Mouse (Mus musculus) stomach, postnatal 0 days (tissue): Measurements from ENCODE around the gene Inava. TPM values are rescaled to one million over a fixed set of nuclear protein-coding genes. Genes with fewer than 3 reads are reported as not detected.
A peak's percentile ranks its signal among the peaks of the same experiment; 100 is the strongest.

Experiments
- ATAC-seq: fragments of 200-750 bp; cut with Nextera tagmentation; 2 replicates; pipeline ENCODE4 v1.8.0; 2017; ENCODE audit not compliant: low FRiP score, low TSS enrichment
- DNase-seq: peaks from one replicate; pipeline ENCODE4 v3.0.0-alpha.2; 2016; ENCODE audit warnings: low spot score
- H3K27ac ChIP-seq: fragments of 300-500 bp; sonication (generic); replicated peaks from 2 replicates; pipeline ENCODE4 v1.5.1; 2014; ENCODE audit warnings: mild to moderate bottlenecking, control low read depth
- H3K27me3 ChIP-seq: fragments of 300-500 bp; sonication (generic); 2 replicates; pipeline ENCODE4 v1.6.1; 2014; ENCODE audit warnings: low read length; ENCODE audit not compliant: control insufficient read depth, insufficient read depth
- H3K36me3 ChIP-seq: fragments of 300-500 bp; sonication (generic); 2 replicates; pipeline ENCODE4 v1.6.1; 2014; ENCODE audit warnings: low read length, mixed read lengths; ENCODE audit not compliant: control insufficient read depth, insufficient read depth
- H3K4me1 ChIP-seq: fragments of 300-500 bp; sonication (generic); replicated peaks from 2 replicates; pipeline ENCODE4 v1.6.1; 2014; ENCODE audit warnings: antibody characterized with exemption; ENCODE audit not compliant: control insufficient read depth, insufficient read depth
- H3K4me2 ChIP-seq: fragments of 300-500 bp; sonication (generic); replicated peaks from 2 replicates; pipeline ENCODE4 v1.6.1; 2014; ENCODE audit warnings: low read depth, mild to moderate bottlenecking, control low read depth, moderate library complexity
- H3K4me3 ChIP-seq: fragments of 300-500 bp; sonication (generic); 2 replicates; pipeline ENCODE4 v1.5.1; 2014; ENCODE audit warnings: low read depth, low read length, control low read depth
- H3K9ac ChIP-seq: fragments of 300-500 bp; sonication (generic); 2 replicates; pipeline ENCODE4 v1.6.1; 2014; ENCODE audit warnings: mild to moderate bottlenecking, low read length, control low read depth, mixed read lengths
- H3K9me3 ChIP-seq: fragments of 300-500 bp; sonication (generic); 2 replicates; pipeline ENCODE4 v1.6.1; 2016; ENCODE audit warnings: low read length; ENCODE audit not compliant: control insufficient read depth
- CTCF ChIP-seq: IDR thresholded peaks from 2 replicates; pipeline ENCODE4 v1.5.1; 2016; ENCODE audit warnings: antibody characterized with exemption, low read depth, mild to moderate bottlenecking, moderate library complexity
- EP300 ChIP-seq: optimal IDR thresholded peaks from 2 replicates; pipeline ENCODE3; 2016; ENCODE audit warnings: antibody characterized with exemption
- WGBS: fragments of 180-500 bp; shearing (Covaris S2); extraction: QIAGEN DNeasy Blood & Tissue Kit; methylation state at CpG from one replicate; pipeline ENCODE4 v1.1.7; 2014; 5-methylcytosine and 5-hydroxymethylcytosine counted together
- polyA plus RNA-seq: library from polyadenylated mRNA; unstranded; fragments of >200 nt; fragmentation: Nextera tagmentation; extraction: Ambion mirVana; gene quantifications from 2 replicates; pipeline ENCODE4 v1.2.1, GENCODE M21; 2015

The Inava gene
- polyA plus RNA-seq, 1 experiment from 2014 or later, result 32.0 TPM

DNA sequence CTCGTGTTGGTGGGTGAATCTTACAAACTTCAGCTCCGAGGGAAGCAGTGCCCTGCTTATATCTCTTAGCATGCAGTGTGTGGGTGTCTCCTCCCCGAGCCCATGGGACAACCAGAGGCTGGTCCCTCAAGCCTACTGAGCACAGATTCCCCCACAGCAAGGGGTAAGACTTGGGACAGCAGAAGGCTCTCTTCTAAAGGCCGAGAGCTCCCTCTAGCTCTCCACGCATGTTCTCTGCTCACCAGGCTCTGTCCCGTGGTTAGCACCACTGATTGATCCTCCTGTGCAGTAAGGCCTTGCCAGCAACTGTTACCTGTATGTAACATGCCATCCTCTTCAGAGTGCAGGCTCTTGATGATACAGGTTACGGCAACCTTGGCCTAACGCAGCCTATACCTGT is 66.4 kb downstream of the Inava start:
- DNase-seq, result no peak

DNA sequence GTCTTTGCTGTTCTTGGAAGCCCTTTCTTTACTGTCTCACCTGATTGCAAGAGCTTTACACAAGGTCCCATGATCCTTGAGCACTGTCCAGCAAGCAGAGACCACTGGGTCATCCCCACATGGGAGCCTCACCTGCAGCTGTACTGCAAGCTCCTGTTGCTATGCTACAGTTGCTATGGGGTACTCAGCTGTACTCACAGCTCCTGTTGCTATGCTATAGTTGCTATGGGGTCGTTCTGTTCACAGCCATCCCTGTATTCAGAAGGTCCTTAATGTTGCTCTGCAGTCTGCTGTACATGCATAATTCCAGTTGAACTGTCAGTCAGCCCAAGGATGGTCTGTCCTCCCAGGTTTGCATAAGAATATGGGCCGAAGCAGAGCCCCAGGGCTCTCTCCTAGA is 68.6 kb downstream of the Inava start:
- H3K36me3 ChIP-seq, result no peaks in the 10 kb centered on the region
- no peak overlapping the region for H3K4me2 ChIP-seq
- DNase-seq (no peak), ATAC-seq (no peak)
- H3K4me3 ChIP-seq, result no peak overlapping the region
- H3K9ac ChIP-seq, result no peak overlapping the region
- 83% methylated on average over 2 of the region's 2 CpGs for WGBS
- H3K4me1 ChIP-seq, result no peaks in the 10 kb centered on the region
- H3K27ac ChIP-seq, result no peak overlapping the region
- TF ChIP-seq EP300 (no peak), CTCF (no peak)
- H3K27me3 ChIP-seq, result no peaks in the 10 kb centered on the region
- no peaks in the 10 kb centered on the region for H3K9me3 ChIP-seq

More for the DNA sequence above, 66.4 kb downstream of the Inava start:
- WGBS, result 73% methylated on average over 8 of the region's 8 CpGs
- Histone ChIP-seq H3K27me3 (no peaks in the 10 kb centered on the region), H3K27ac (no peak overlapping the region), H3K9ac (no peak overlapping the region), H3K4me3 (no peak overlapping the region), H3K36me3 (no peaks in the 10 kb centered on the region), H3K4me1 (no peaks in the 10 kb centered on the region), H3K9me3 (no peaks in the 10 kb centered on the region), H3K4me2 (no peak overlapping the region)
- no peak for ATAC-seq
- no peak for TF ChIP-seq EP300
- peak; percentile 76 for TF ChIP-seq CTCF

Other genes starting within 250 kb of the Inava start
- gene Igfn1, start 227.9 kb downstream of the Inava start, polyA plus RNA-seq, result 0.02 and 0.04 TPM in 2 replicates
- gene Tmem9, start 226.1 kb downstream of the Inava start, polyA plus RNA-seq, result 65.9 and 66.1 TPM in 2 replicates
- gene Ascl5, start 183.5 kb downstream of the Inava start, polyA plus RNA-seq, result 0.18 TPM in 1 of 2 replicates, not detected in the other
- 0.18 TPM in 1 of 2 replicates, not detected in the other for gene Cacna1s, start 181.5 kb downstream of the Inava start, polyA plus RNA-seq
- gene Kif21b, start 102.9 kb downstream of the Inava start, polyA plus RNA-seq, result 0.29 and 0.36 TPM in 2 replicates
- gene Mroh3, start 21.4 kb downstream of the Inava start, polyA plus RNA-seq, result 0.34 and 0.78 TPM in 2 replicates
- gene Gpr25, start 26.6 kb upstream of the Inava start, polyA plus RNA-seq, result 0.12 TPM in 1 of 2 replicates, not detected in the other
- gene Camsap2, start 111.8 kb upstream of the Inava start, polyA plus RNA-seq, result 8.9 and 9.5 TPM in 2 replicates
- 7.7 and 9.0 TPM in 2 replicates for gene Ddx59, start 181.0 kb upstream of the Inava start, polyA plus RNA-seq
- gene Kif14, start 232.1 kb upstream of the Inava start, polyA plus RNA-seq, result 0.63 and 1.1 TPM in 2 replicates